Mouse (Mus musculus): ENCODE results near the gene Ubac2.

The Ubac2 gene

GRCm38 (mm10) chr14:121896126-121897090 is 18.0 kb downstream of the Ubac2 start:
- DNase-seq, result peak; percentile 83

DNA sequence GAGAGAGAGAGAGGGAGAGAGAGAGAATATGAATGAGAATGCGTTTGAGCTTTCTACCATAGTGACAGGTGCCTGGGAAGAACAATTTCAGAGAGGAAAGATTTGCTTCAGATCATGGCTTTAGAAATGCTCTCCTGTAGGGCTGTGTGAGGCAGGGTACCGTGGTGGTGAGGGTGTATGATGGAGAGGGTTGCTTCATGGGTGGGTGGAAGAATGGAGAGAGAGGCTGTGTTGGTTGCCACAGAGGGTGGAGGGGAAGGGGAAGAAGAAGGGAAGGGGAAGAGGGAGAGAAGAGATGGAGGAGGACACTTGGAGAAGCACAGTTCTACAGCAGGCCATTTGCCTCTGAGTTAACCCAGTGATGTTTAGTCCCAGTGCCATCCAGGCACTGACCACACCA is 19.4 kb downstream of the Ubac2 start:
- DNase-seq, result no peak

DNA sequence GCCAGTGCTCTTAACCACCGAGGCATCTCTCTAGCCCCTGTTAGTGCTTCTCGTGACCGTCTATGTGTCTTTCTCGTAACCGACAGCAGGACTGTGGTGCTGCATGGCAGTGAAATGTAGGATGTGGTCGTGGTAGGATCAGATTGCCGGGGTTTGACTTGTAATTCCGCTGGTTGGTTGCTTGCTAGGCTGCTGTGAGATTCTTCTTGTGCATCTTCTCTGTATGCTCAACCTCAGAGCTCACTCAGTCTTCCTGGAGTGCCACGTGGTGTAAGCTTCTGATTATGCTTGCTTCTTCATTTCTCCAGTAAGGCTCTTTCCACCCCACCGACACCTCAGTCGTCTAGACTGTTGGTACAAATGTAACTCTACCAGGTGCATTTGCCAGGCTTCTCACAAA is 20.1 kb downstream of the Ubac2 start:
- peak; percentile 35 for DNase-seq

GRCm38 (mm10) chr14:121899071-121899470 is 20.7 kb downstream of the Ubac2 start:
- no peak for DNase-seq

GRCm38 (mm10) chr14:121901511-121901910 is 23.1 kb downstream of the Ubac2 start:
- DNase-seq, result no peak

- no peak for DNase-seq
These were observed 25.0 kb downstream of the Ubac2 start for GRCm38 (mm10) chr14:121903381-121903876.

GRCm38 (mm10) chr14:121904754-121905153 is 26.3 kb downstream of the Ubac2 start:
- DNase-seq, result no peak

DNA sequence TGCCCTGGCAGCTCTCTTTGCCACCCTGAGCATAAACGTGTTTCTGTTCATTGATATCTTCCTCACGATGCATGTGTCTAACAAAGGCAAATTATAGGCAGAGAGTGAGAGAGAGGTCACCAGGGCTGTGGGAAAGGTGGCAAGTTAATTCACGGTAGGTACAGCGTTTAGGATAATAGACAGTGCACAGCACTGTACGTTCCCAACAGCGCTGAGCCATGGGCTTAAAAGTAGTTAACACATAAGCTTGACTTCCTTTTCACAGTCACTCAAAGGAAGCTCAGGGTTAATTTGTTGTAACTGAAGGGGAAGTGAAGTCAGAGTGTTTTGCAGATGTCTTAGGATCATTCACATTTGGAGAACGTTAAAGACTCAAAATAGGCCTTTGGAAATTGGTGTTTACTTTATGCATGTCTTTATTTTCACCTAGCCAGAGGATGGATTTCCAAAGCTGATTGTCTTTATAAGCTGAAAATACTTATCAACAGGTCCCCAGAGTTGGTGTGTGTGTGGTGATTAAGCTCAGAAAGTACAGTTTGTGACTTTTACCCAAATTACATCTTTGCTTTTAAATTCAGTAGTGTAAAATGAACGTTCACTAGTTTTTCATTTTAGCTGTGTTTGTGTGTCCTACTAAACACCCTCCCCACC is 28.0 kb downstream of the Ubac2 start:
- DNase-seq, result no peak

DNA sequence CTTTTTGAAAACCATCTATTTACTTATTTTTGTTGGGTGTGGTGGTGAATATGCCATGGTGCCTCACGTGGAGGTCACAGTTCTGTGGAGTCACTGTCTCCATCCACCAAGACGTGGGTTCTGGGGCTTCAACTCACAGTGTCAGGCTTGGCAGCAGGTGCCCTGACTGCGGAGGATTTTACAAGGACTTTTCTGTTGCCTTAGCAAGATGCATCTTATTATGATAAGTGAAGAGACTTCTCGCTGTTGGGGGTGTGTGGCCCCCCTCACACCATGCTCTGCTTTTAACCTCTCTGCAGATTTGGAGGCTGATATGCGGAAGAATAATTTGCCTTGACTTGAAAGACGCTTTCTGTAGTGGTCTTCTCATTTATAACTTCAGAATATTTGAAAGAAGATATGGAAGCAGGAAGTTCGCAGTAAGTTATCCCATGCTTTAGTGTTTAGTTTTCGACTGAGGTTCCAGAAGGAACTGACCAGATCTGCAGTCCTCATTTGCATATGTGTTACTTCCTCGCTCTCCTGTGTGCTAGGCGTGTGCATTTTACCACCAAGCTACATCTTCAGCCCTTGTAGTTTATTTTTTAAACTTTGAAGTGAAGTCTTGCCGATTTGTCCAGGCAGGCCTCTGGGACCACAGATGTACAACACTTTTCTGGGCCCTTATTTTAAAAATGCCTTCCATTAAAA is 28.7 kb downstream of the Ubac2 start:
- no peak for DNase-seq

- no peak for DNase-seq
These were observed 31.4 kb downstream of the Ubac2 start for GRCm38 (mm10) chr14:121909868-121910267.

- no peak for DNase-seq
These were observed 34.1 kb downstream of the Ubac2 start for GRCm38 (mm10) chr14:121912501-121912900.

DNA sequence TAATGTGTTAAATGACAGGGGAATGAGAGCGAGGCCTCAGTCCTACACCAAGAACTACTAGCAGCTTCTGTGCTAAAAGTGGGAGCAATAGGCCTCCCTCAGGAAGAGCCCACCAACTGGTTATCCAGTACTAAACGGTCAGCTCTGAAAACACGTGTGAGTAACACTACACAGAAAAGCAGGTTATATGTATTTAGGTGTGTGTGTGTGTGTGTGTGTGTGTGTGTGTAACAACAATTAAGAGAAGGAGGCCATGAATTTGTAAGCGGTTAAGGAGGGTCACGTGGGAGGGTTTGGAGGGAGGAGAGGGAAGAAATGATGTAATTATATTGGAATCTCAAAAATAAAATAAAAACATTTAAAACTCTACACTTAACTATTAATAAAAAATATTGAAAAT is 36.7 kb downstream of the Ubac2 start:
- DNase-seq, result no peak

DNA sequence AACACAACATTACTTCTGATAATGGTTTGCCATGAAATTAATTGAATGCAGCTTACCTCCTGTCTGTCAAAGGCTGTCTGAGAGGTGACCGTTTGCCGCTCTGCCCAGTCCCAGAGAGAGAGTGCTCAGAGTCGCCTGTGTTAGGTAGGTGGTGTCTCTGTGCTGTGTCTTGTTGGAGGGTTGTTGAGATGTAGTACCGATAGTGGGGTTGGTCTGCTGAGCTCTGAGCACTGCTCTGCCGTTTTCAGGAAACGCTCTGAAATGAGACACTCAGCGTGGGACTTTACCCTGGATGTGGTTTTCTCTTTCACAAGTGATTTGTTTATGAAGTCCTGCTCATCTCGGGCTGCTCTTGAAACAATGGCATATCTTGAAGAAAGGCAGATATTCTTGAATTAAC is 37.2 kb downstream of the Ubac2 start, which contains the start of gene Gpr18:
TSS of gene Gpr18 (minus strand) at position 161 of the 400 bp plus-strand sequence.
- DNase-seq, result no peak

GRCm38 (mm10) chr14:121916311-121917094 is 38.1 kb downstream of the Ubac2 start:
- DNase-seq, result no peak

GRCm38 (mm10) chr14:121918266-121918665 is 39.8 kb downstream of the Ubac2 start:
- DNase-seq, result no peak

- DNase-seq, result no peak
These were observed 41.3 kb downstream of the Ubac2 start for GRCm38 (mm10) chr14:121919752-121920151.

DNA sequence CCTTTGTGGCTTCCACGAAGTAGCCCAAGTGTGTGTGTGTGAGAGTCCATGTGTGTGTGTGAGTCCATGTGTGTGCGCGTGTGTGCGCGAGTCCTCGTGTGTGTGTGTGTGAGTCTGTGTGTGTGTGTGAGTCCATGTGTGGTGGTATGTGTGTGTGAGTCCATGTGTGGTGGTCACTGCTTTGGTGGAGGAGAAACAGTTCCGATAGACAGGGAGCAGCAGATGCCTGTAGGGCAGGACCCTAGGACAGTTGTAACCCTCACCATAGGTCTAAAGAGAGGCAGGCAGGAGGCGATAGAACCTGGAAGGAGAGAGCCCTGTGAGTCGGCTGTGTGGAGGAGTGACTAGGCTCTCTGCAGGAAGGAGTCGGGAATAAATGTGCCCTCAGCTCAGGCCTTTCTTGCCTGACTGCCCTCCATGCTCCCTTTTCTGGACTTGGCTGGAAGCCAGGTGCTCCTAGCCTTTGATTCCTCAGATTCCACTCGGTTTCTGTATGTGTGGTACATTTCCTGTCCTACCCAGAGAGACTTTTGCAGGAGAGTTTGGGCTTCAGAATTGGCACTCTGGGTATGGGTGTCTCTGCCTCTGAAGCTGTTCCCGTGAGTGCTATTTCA is 42.2 kb downstream of the Ubac2 start:
- peak; percentile 78 for DNase-seq

- no peak for DNase-seq
These were observed 43.6 kb downstream of the Ubac2 start for GRCm38 (mm10) chr14:121922016-121922415.

- no peak for DNase-seq
These were observed 44.3 kb downstream of the Ubac2 start for GRCm38 (mm10) chr14:121922731-121923130.

GRCm38 (mm10) chr14:121924876-121925275 is 46.5 kb downstream of the Ubac2 start:
- no peak for DNase-seq

DNA sequence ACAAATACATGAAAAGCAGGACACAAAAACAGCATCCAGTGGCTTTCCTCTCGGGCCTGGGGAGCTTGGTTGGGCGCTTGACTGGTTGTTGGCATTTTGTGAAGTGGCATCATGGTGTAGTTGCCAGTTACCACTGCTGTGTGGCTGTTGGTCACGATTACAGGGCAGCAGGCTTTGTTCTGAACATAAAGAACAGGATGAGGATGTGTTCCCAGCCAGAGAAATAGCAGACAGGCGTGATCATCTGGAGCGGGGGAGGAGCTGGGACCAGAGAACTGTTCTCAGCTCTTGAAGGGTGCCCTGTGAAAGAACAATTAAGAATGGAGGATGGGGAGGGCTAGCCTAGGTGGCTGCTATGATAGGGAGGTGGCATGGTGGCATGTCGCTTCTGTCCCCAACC is 48.5 kb downstream of the Ubac2 start:
- no peak for DNase-seq

DNA sequence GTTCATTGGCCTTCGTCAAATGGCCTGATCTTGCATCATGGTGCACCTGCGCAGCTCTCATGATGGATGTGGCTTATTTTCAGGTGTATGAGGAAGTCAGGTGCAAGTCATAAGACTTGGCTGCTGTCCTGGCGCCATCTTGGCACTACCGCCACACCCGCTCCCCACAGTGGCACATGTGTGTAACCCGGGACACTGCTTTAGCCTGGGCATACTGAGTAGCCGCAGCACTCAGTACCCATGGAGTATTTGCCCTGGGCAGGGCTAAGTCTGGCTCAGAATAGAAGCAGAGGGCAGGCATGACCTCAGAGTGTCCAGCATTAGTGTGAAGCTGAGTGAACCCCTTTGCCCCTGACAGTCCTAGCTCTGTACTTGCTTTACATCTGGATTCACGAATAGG is 49.0 kb downstream of the Ubac2 start:
- no peak for DNase-seq

All from kidney, adult 9 months (tissue).